Mouse (Mus musculus) layer of hippocampus, postnatal 14 days (tissue): ENCODE data around the gene Ankrd16. TPM values are rescaled to one million over a fixed set of nuclear protein-coding genes. Genes with fewer than 3 reads are reported as not detected.

Experiments
- total RNA-seq, 2 experiments: library from RNA; stranded (reverse); gene quantifications; 2 replicates each; pipeline ENCODE4 v1.2.3; 2021

Ankrd16 gene
- total RNA-seq, 2 experiments from 2014 or later = 58.2 to 74.3 TPM

Other genes starting within 250 kb of the Ankrd16 start
- gene Pfkfb3, start 223.8 kb upstream of the Ankrd16 start, total RNA-seq = 10 to 100 TPM; 36.4 to 40.5 TPM
- 10 to 100 TPM; 77.1 to 84.6 TPM for gene Rbm17, start 173.7 kb upstream of the Ankrd16 start, total RNA-seq
- gene Gm17490, start 151.6 kb upstream of the Ankrd16 start, total RNA-seq = not detected
- gene Il2ra, start 135.1 kb upstream of the Ankrd16 start, total RNA-seq = under 1 TPM in 1 of 2 experiments, not detected in 1; 0.17 TPM
- 1 to 10 TPM; 4.9 to 6.7 TPM for gene Il15ra, start 72.6 kb upstream of the Ankrd16 start, total RNA-seq
- 10 to 100 TPM; 83.4 to 89.3 TPM for gene Fbh1, start 294 bp upstream of the Ankrd16 start, total RNA-seq